8 mouse cellular contexts compared by ENCODE assay signal in the genomic region with DNA sequence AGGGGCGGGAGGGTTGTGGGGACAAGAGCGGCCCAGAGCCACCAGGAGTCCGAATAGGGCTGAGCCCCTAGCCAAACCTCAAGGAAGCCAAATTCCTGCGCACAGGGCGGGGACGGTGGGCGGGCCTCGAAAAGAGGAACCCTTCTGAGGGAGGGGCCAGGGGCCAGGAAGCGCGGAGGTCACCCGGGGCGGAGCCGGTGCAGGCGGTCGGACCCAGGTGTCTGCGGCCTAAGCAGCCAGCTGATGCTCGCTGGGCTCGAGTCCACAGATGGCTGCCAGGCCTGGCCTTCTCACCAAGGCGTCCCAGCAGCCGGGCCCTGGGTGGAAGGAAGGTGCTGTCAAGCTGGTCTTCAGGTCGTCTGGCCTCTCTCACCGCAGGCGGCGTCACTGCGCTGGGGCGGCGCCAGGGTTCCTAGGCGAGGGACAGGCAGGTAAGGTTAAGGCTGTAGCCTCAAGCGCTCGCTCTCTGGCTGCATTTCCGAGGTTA. TPM values are rescaled to one million over a fixed set of nuclear protein-coding genes. Genes with fewer than 3 reads are reported as not detected.
A peak's percentile ranks its signal among the peaks of the same experiment; 100 is the strongest.
DNase-seq lines count a peak whose midpoint lies in the region; ATAC-seq and TF ChIP-seq lines count a peak whose summit lies in the region.

No protein-coding gene starts in this region.

- TF ChIP-seq CTCF in gastrocnemius, adult 2 months (IDR thresholded peaks at IDR 0.05), result no peak

- H3K9me3 ChIP-seq in heart, embryonic 10.5 days, result peaks cover 14% of the 10 kb centered on the region
- H3K9me3 ChIP-seq in limb, embryonic 12.5 days, result peaks cover 8% of the 10 kb centered on the region

- H3K4me3 ChIP-seq in gastrocnemius, adult 2 months, result peak overlapping the region; percentile 56
- H3K4me3 ChIP-seq in heart, embryonic 10.5 days, result peak overlapping the region; percentile 50
- H3K4me3 ChIP-seq in limb, embryonic 12.5 days (replicated peaks), result peak overlapping the region; percentile 27; the same call in 1 of the 2 replicates

- peak; percentile 3; the same call in 1 of the 2 replicates for ATAC-seq in limb, embryonic 12.5 days (ENCODE audit: insufficient number of reproducible peaks, insufficient read depth, low FRiP score, low TSS enrichment, low read depth)
- ATAC-seq in monocyte, adult 5-6 weeks (replicated peaks; ENCODE audit: insufficient number of reproducible peaks, low FRiP score, low TSS enrichment, poor library complexity, severe bottlenecking), result peak; percentile 85

- H3K27me3 ChIP-seq in heart, embryonic 10.5 days (ENCODE audit: insufficient read depth, poor library complexity, severe bottlenecking), result peaks cover 33% of the 10 kb centered on the region; the same call in 1 of the 2 replicates
- H3K27me3 ChIP-seq in limb, embryonic 12.5 days, result peaks cover 3% of the 10 kb centered on the region; the same call in 1 of the 2 replicates

- H3K36me3 ChIP-seq in heart, embryonic 10.5 days, result no peaks in the 10 kb centered on the region
- H3K36me3 ChIP-seq in limb, embryonic 12.5 days, result 0 out of 2 replicates have a peak, but pooled peaks cover 3% of the 10 kb centered on the region

- H3K27ac ChIP-seq in gastrocnemius, adult 2 months, result no peak overlapping the region
- no peak overlapping the region for H3K27ac ChIP-seq in heart, embryonic 10.5 days
- H3K27ac ChIP-seq in limb, embryonic 12.5 days, result no peak overlapping the region

- 14% methylated on average over 31 of the region's 31 CpGs for WGBS in heart, embryonic 10.5 days
- WGBS in limb, embryonic 12.5 days, result 14% methylated on average over 31 of the region's 31 CpGs

- peak overlapping the region; percentile 50 for H3K4me2 ChIP-seq in limb, embryonic 12.5 days

- H3K9ac ChIP-seq in limb, embryonic 12.5 days (replicated peaks), result no peak overlapping the region

- peak; percentile 61 for DNase-seq in gastrocnemius, adult 2 months
- no peak for DNase-seq in gastrocnemius, adult 8-10 months (ENCODE audit: low spot score in 2 of 2)
- peak; percentile 30 for DNase-seq in brain, adult 2 months (ENCODE audit: low read depth, low spot score)
- DNase-seq in heart, embryonic 10.5 days (ENCODE audit: low spot score), result no peak
- DNase-seq in thymus, postnatal 36 days, result peak; percentile 83 to 87
- DNase-seq in left cerebral cortex, adult 8-10 months (ENCODE audit: low spot score in 2 of 2), result no peak

- H3K4me1 ChIP-seq in heart, embryonic 10.5 days, result peaks cover 18% of the 10 kb centered on the region
- H3K4me1 ChIP-seq in limb, embryonic 12.5 days (replicated peaks), result peaks cover 13% of the 10 kb centered on the region

- intact Hi-C loops in gastrocnemius, adult 2 months (cut with DNase I), result no loop called here

RNA-seq across cellular contexts. Expression of gene Cdh15, which starts 22.7 kb away (rescaled TPM):
- 10 to 100 TPM; 19.0 to 22.8 TPM for total RNA-seq in gastrocnemius, adult 2 months (2021)
- 10 to 100 TPM; 17.7 to 29.9 (median 21.9) TPM for total RNA-seq in gastrocnemius, adult 8-10 months (2022)
- 0.41 and 0.79 TPM in 2 replicates for polyA plus RNA-seq in heart, embryonic 10.5 days (2016; fragmentation: Nextera tagmentation; extraction: Ambion mirVana)
- 18.3 and 20.6 TPM in 2 replicates for polyA plus RNA-seq in limb, embryonic 12.5 days (2016; fragmentation: Nextera tagmentation; extraction: Ambion mirVana)
- total RNA-seq in monocyte, adult 5-6 weeks (2017), result not detected in 3 replicates
- 1 to 10 TPM in 3 of 4 experiments, under 1 TPM in 1; 0.62 to 1.2 (median 1.1) TPM for total RNA-seq in left cerebral cortex, adult 8-10 months (2022)

Comparison
In these comparisons a context has a peak if more than half of its experiments do, and no peak if none do; other contexts are left out.
1. DNase-seq: peak in gastrocnemius, adult 2 months (single experiment), brain, adult 2 months (single experiment) and thymus, postnatal 36 days (2 of 2); none in gastrocnemius, adult 8-10 months (0 of 2), heart, embryonic 10.5 days (single experiment) and left cerebral cortex, adult 8-10 months (0 of 2).
2. RNA of gene Cdh15, which starts 22.7 kb away (total RNA-seq): 17.7 to 29.9 TPM in gastrocnemius, adult 8-10 months and 19.0 to 22.8 TPM in gastrocnemius, adult 2 months; 0.62 to 1.2 TPM in left cerebral cortex, adult 8-10 months and not detected in monocyte, adult 5-6 weeks; every median in the first group is over 4 times any median in the second.
3. Peak in every context shown above with its lines, with median percentiles within 50 percentile points of each other: H3K4me3 ChIP-seq.